Mouse (Mus musculus): Measurements from ENCODE around the gene Col8a2. TPM values are rescaled to one million over a fixed set of nuclear protein-coding genes. Genes with fewer than 3 reads are reported as not detected.

Gene Col8a2
- polyA plus RNA-seq, 1 experiment, result not detected

- Histone ChIP-seq H3K4me3 (ENCODE audit: insufficient read depth, low read depth, low read length) (peak within 1 kb of the TSS; percentile 79), H3K4me1 (ENCODE audit: control insufficient read depth, insufficient read depth, insufficient read length, low read length) (peaks cover 44% of the 10 kb centered on the region), H3K27ac (replicated peaks; ENCODE audit: low read depth, low read length) (peak within 1 kb of the TSS; percentile 91)
Measured at GRCm38 (mm10) chr4:126256131-126256791, 30.3 kb upstream of the Col8a2 start, which contains the start of gene Map7d1. TSS of gene Map7d1 (minus strand) at chr4:126256343.

- H3K27ac ChIP-seq (replicated peaks; ENCODE audit: low read depth, low read length), result peak overlapping the region; percentile 68
- peaks cover 45% of the 10 kb centered on the region for H3K4me1 ChIP-seq (ENCODE audit: control insufficient read depth, insufficient read depth, insufficient read length, low read length)
- H3K4me3 ChIP-seq (ENCODE audit: insufficient read depth, low read depth, low read length), result peak overlapping the region; percentile 79
Measured at GRCm38 (mm10) chr4:126256967-126257881, 29.4 kb upstream of the Col8a2 start.

GRCm38 (mm10) chr4:126259063-126259462 is 27.5 kb upstream of the Col8a2 start:
- H3K27ac ChIP-seq (replicated peaks; ENCODE audit: low read depth, low read length), result peak overlapping the region; percentile 99
- no peak overlapping the region for H3K4me3 ChIP-seq (ENCODE audit: insufficient read depth, low read depth, low read length)
- H3K4me1 ChIP-seq (ENCODE audit: control insufficient read depth, insufficient read depth, insufficient read length, low read length), result peaks cover 37% of the 10 kb centered on the region

DNA sequence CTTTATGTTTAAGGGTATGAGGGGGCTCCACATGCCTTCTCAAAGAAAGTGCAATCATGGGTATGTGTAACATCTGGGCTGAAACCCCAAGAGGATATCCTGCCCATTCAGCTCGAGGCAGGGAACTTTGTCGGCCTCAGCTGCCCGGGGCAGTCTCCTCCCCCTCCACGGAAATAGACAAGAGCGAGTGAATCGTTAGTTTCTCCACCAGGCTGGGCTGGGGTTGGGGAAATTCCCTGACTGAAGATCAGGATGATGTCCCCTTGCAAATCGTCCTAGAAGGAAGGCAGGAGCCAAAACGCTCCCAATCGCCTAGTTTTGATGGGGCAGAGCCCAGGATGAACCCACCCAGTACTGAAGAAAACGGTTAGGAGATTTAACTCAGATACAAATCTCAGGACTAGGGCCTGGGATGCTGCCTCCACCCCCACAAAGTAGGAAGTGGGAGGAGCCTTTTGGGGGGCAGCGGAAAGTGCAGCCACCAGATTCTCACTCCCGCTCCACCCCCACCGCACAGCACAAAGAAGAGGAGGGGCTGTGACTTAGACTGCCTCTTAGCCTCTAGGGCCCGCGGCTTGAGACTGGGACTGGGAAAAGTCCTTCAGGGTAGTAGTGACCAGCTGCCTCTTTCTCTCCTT is 27.0 kb upstream of the Col8a2 start:
- peak overlapping the region; percentile 99 for H3K27ac ChIP-seq (replicated peaks; ENCODE audit: low read depth, low read length)
- H3K4me1 ChIP-seq (ENCODE audit: control insufficient read depth, insufficient read depth, insufficient read length, low read length), result peaks cover 31% of the 10 kb centered on the region
- H3K4me3 ChIP-seq (ENCODE audit: insufficient read depth, low read depth, low read length), result peak overlapping the region; percentile 47

- Histone ChIP-seq H3K4me3 (ENCODE audit: insufficient read depth, low read depth, low read length) (peak overlapping the region; percentile 28), H3K27ac (replicated peaks; ENCODE audit: low read depth, low read length) (peak overlapping the region; percentile 99)
Measured at GRCm38 (mm10) chr4:126260520-126261201, 25.9 kb upstream of the Col8a2 start.

GRCm38 (mm10) chr4:126261266-126261665 is 25.3 kb upstream of the Col8a2 start:
- H3K4me1 ChIP-seq (ENCODE audit: control insufficient read depth, insufficient read depth, insufficient read length, low read length), result peaks cover 31% of the 10 kb centered on the region
- peak overlapping the region; percentile 88 for H3K27ac ChIP-seq (replicated peaks; ENCODE audit: low read depth, low read length)
- no peak overlapping the region for H3K4me3 ChIP-seq (ENCODE audit: insufficient read depth, low read depth, low read length)

More at GRCm38 (mm10) chr4:126260520-126261201, 25.9 kb upstream of the Col8a2 start:
- H3K4me1 ChIP-seq (ENCODE audit: control insufficient read depth, insufficient read depth, insufficient read length, low read length), result peaks cover 31% of the 10 kb centered on the region

DNA sequence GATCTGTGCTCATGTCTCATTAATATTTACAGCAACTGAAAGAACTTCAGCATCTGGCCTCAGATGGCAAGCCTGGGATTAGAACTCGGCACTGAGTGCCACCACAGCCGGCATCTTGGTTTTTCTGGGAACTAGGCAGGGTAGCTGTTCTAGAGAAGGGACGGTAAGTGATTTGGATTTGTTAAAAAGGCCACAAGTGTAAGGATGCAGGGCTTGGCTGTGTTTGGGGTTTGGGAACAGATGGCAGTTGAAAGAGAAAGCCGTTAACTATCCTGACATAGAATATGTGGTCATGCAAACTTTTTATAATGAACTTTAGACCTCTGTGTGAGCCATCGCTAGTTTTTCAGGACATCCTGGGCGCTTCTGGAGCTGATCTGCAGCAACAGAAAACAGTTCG is 24.9 kb upstream of the Col8a2 start:
- Histone ChIP-seq H3K4me3 (ENCODE audit: insufficient read depth, low read depth, low read length) (no peak overlapping the region), H3K27ac (replicated peaks; ENCODE audit: low read depth, low read length) (peak overlapping the region; percentile 88), H3K4me1 (ENCODE audit: control insufficient read depth, insufficient read depth, insufficient read length, low read length) (peaks cover 31% of the 10 kb centered on the region)

- peaks cover 28% of the 10 kb centered on the region for H3K4me1 ChIP-seq (ENCODE audit: control insufficient read depth, insufficient read depth, insufficient read length, low read length)
- peak within 1 kb of the TSS; percentile 88 for H3K27ac ChIP-seq (replicated peaks; ENCODE audit: low read depth, low read length)
- H3K4me3 ChIP-seq (ENCODE audit: insufficient read depth, low read depth, low read length), result peak within 1 kb of the TSS; percentile 81
Measured at GRCm38 (mm10) chr4:126262119-126262807, 24.3 kb upstream of the Col8a2 start, which contains the start of gene Trappc3. TSS of gene Trappc3 (plus strand) at chr4:126262325.

GRCm38 (mm10) chr4:126269292-126269691 is 17.3 kb upstream of the Col8a2 start:
- no peaks in the 10 kb centered on the region for H3K4me1 ChIP-seq (ENCODE audit: control insufficient read depth, insufficient read depth, insufficient read length, low read length)
- no peak overlapping the region for H3K27ac ChIP-seq (replicated peaks; ENCODE audit: low read depth, low read length)
- no peak overlapping the region for H3K4me3 ChIP-seq (ENCODE audit: insufficient read depth, low read depth, low read length)

GRCm38 (mm10) chr4:126273753-126274152 is 12.8 kb upstream of the Col8a2 start:
- Histone ChIP-seq H3K4me1 (ENCODE audit: control insufficient read depth, insufficient read depth, insufficient read length, low read length) (no peaks in the 10 kb centered on the region), H3K27ac (replicated peaks; ENCODE audit: low read depth, low read length) (no peak overlapping the region), H3K4me3 (ENCODE audit: insufficient read depth, low read depth, low read length) (no peak overlapping the region)

DNA sequence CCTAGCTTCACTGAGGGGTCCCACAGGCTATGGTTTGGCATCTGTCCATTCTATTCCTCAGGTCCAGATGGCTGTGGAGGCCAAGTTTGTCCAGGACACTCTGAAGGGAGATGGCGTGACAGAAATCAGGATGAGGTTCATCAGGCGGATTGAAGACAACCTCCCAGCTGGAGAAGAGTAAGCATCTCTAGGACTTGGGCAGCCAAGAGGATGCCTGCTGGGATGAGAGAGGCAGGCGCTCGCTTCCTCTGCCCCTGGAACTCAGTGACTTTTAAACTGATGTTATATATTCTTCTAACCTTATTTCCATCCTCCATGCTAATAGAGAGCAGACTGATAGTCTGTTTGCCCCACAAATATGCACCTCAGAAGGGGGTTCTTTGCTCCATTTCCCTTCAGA is 11.5 kb upstream of the Col8a2 start:
- H3K4me1 ChIP-seq (ENCODE audit: control insufficient read depth, insufficient read depth, insufficient read length, low read length), result no peaks in the 10 kb centered on the region
- H3K4me3 ChIP-seq (ENCODE audit: insufficient read depth, low read depth, low read length), result no peak overlapping the region
- no peak overlapping the region for H3K27ac ChIP-seq (replicated peaks; ENCODE audit: low read depth, low read length)

GRCm38 (mm10) chr4:126275681-126276131 is 10.9 kb upstream of the Col8a2 start:
- H3K4me1 ChIP-seq (ENCODE audit: control insufficient read depth, insufficient read depth, insufficient read length, low read length), result no peaks in the 10 kb centered on the region
- no peak overlapping the region for H3K27ac ChIP-seq (replicated peaks; ENCODE audit: low read depth, low read length)
- H3K4me3 ChIP-seq (ENCODE audit: insufficient read depth, low read depth, low read length), result no peak overlapping the region

DNA sequence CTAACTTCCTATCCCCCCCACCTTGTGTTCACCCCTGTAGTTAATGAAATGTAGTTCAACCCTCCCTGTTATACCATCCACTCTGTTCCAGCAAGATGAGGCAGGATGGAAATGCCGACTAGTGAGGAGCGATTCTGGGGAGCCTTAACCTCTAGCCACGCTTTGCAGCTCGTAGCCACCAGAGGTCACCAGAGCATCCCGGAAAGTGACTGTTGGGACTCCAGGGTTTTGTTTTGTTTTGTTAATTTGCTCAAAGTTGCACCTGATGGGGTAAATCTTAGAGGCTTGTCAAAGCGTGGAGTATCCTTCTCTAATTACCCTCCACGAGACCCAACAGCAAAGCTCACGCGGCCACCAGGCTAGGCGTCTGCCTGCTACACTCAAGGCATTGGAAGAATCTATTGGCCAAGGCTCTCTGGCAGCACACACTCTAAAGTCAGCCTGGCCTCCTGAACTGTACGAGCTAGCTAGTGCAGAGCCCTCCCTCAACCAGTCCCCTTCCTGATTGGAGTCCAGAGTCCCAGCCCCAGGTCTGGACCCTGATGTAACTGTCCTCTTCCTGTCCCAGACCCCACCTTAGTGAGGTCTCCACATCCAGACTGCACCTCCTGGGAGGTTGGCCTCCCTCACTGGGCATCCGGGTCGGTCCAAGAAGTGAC is 8.6 kb upstream of the Col8a2 start:
- H3K4me3 ChIP-seq (ENCODE audit: insufficient read depth, low read depth, low read length), result no peak overlapping the region

GRCm38 (mm10) chr4:126278565-126278915 is 8.1 kb upstream of the Col8a2 start:
- H3K4me3 ChIP-seq (ENCODE audit: insufficient read depth, low read depth, low read length), result no peak overlapping the region
- H3K27ac ChIP-seq (replicated peaks; ENCODE audit: low read depth, low read length), result no peak overlapping the region
- H3K4me1 ChIP-seq (ENCODE audit: control insufficient read depth, insufficient read depth, insufficient read length, low read length), result no peaks in the 10 kb centered on the region

More for the DNA sequence above, 8.6 kb upstream of the Col8a2 start:
- no peaks in the 10 kb centered on the region for H3K4me1 ChIP-seq (ENCODE audit: control insufficient read depth, insufficient read depth, insufficient read length, low read length)
- H3K27ac ChIP-seq (replicated peaks; ENCODE audit: low read depth, low read length), result no peak overlapping the region
